Mouse (Mus musculus) heart, embryonic 12.5 days (tissue): ENCODE data around the gene Gnb1. TPM values are rescaled to one million over a fixed set of nuclear protein-coding genes. Genes with fewer than 3 reads are reported as not detected.
"Not testable (repeated sequence)": the region's sequence is repeated elsewhere in the genome, so short reads cannot be mapped to it uniquely, and the experiment has no call there.

Experiments
- ATAC-seq: fragments of 200-750 bp; cut with Nextera tagmentation; 2 replicates; pipeline ENCODE4 v1.8.0; 2017; ENCODE audit warnings: moderate TSS enrichment, moderate library complexity; ENCODE audit not compliant: insufficient number of reproducible peaks, low FRiP score
- H3K27ac ChIP-seq: fragments of 300-500 bp; sonication (generic); 2 replicates; pipeline ENCODE4 v1.5.1; 2016; ENCODE audit warnings: mild to moderate bottlenecking, moderate library complexity; ENCODE audit not compliant: poor library complexity, severe bottlenecking
- H3K27me3 ChIP-seq: fragments of 300-500 bp; sonication (generic); replicated peaks from 2 replicates; pipeline ENCODE4 v1.6.1; 2016; ENCODE audit warnings: mild to moderate bottlenecking, moderate library complexity
- H3K36me3 ChIP-seq: fragments of 300-500 bp; sonication (generic); 2 replicates; pipeline ENCODE4 v1.6.1; 2016; ENCODE audit warnings: mild to moderate bottlenecking, moderate library complexity
- H3K4me1 ChIP-seq: fragments of 300-500 bp; sonication (generic); replicated peaks from 2 replicates; pipeline ENCODE4 v1.6.1; 2016; ENCODE audit warnings: mild to moderate bottlenecking
- H3K4me2 ChIP-seq: fragments of 300-500 bp; sonication (generic); 2 replicates; pipeline ENCODE4 v1.6.1; 2016; ENCODE audit warnings: mild to moderate bottlenecking, moderate library complexity
- H3K4me3 ChIP-seq: fragments of 300-500 bp; sonication (generic); 2 replicates; pipeline ENCODE4 v1.5.1; 2016; ENCODE audit warnings: mild to moderate bottlenecking
- H3K9ac ChIP-seq: fragments of 300-500 bp; sonication (generic); 2 replicates; pipeline ENCODE4 v1.6.1; 2016; ENCODE audit warnings: mild to moderate bottlenecking, moderate library complexity
- H3K9me3 ChIP-seq: fragments of 300-500 bp; sonication (generic); replicated peaks from 2 replicates; pipeline ENCODE4 v1.6.1; 2016; ENCODE audit warnings: mild to moderate bottlenecking, moderate library complexity
- WGBS: fragments of 180-500 bp; shearing (Covaris S2); methylation state at CpG from one replicate; pipeline ENCODE4 v1.1.7; 2016; 5-methylcytosine and 5-hydroxymethylcytosine counted together
- polyA plus RNA-seq: library from polyadenylated mRNA; unstranded; fragments of >200 nt; fragmentation: Nextera tagmentation; extraction: Ambion mirVana; gene quantifications from 2 replicates; pipeline ENCODE4 v1.2.1, GENCODE M21; 2016

Gnb1 gene
- polyA plus RNA-seq, 1 experiment from 2014 or later, result 394 TPM

GRCm38 (mm10) chr4:155566555-155566954 is 75.4 kb downstream of the Gnb1 start:
- no peak overlapping the region for H3K4me2 ChIP-seq
- WGBS, result 47% methylated on average over 8 of the region's 8 CpGs

GRCm38 (mm10) chr4:155568170-155568569 is 77.0 kb downstream of the Gnb1 start:
- Histone ChIP-seq H3K9ac (no peak overlapping the region), H3K4me2 (no peak overlapping the region), H3K36me3 (no peaks in the 10 kb centered on the region), H3K27ac (no peak overlapping the region), H3K4me1 (peaks cover 30% of the 10 kb centered on the region), H3K9me3 (no peaks in the 10 kb centered on the region), H3K27me3 (no peaks in the 10 kb centered on the region), H3K4me3 (no peak overlapping the region)
- 31% methylated on average over 2 of the region's 2 CpGs for WGBS
- no peak for ATAC-seq

More at GRCm38 (mm10) chr4:155566555-155566954, 75.4 kb downstream of the Gnb1 start:
- H3K4me1 ChIP-seq, result peaks cover 43% of the 10 kb centered on the region
- no peak for ATAC-seq
- H3K36me3 ChIP-seq, result no peaks in the 10 kb centered on the region
- H3K27ac ChIP-seq, result no peak overlapping the region
- no peak overlapping the region for H3K9ac ChIP-seq
- no peak overlapping the region for H3K4me3 ChIP-seq
- H3K9me3 ChIP-seq, result no peaks in the 10 kb centered on the region
- H3K27me3 ChIP-seq, result no peaks in the 10 kb centered on the region

GRCm38 (mm10) chr4:155568632-155569370 is 77.6 kb downstream of the Gnb1 start:
- ATAC-seq, result no peak
- Histone ChIP-seq H3K9ac (no peak overlapping the region; the same call in 1 of the 2 replicates), H3K4me2 (no peak overlapping the region), H3K27me3 (no peaks in the 10 kb centered on the region), H3K4me1 (peaks cover 30% of the 10 kb centered on the region), H3K36me3 (no peaks in the 10 kb centered on the region), H3K4me3 (no peak overlapping the region), H3K9me3 (no peaks in the 10 kb centered on the region), H3K27ac (no peak overlapping the region)
- 80% methylated on average over 7 of the region's 7 CpGs for WGBS

- Histone ChIP-seq H3K4me1 (peaks cover 24% of the 10 kb centered on the region), H3K27ac (no peak overlapping the region), H3K27me3 (no peaks in the 10 kb centered on the region), H3K4me3 (no peak overlapping the region), H3K4me2 (no peak overlapping the region), H3K36me3 (no peaks in the 10 kb centered on the region), H3K9ac (no peak overlapping the region), H3K9me3 (no peaks in the 10 kb centered on the region)
- ATAC-seq, result no peak
- WGBS, result 92% methylated on average over 6 of the region's 6 CpGs
These were observed 78.7 kb downstream of the Gnb1 start for GRCm38 (mm10) chr4:155569818-155570217.

- not testable (repeated sequence) for H3K9ac ChIP-seq, H3K4me2 ChIP-seq, H3K4me3 ChIP-seq, H3K27ac ChIP-seq, H3K27me3 ChIP-seq, ATAC-seq, H3K9me3 ChIP-seq, H3K36me3 ChIP-seq
- peaks cover 19% of the 10 kb centered on the region for H3K4me1 ChIP-seq
- 89% methylated on average over 11 of the region's 11 CpGs for WGBS
These were observed 79.2 kb downstream of the Gnb1 start for GRCm38 (mm10) chr4:155570315-155570714.

- Histone ChIP-seq H3K4me2 (no peak overlapping the region), H3K9me3 (no peaks in the 10 kb centered on the region), H3K36me3 (no peaks in the 10 kb centered on the region), H3K27ac (no peak overlapping the region), H3K4me1 (peaks cover 10% of the 10 kb centered on the region), H3K4me3 (no peak overlapping the region), H3K27me3 (no peaks in the 10 kb centered on the region), H3K9ac (no peak overlapping the region)
- ATAC-seq, result no peak
- 61% methylated on average over 2 of the region's 2 CpGs for WGBS
These were observed 80.3 kb downstream of the Gnb1 start for GRCm38 (mm10) chr4:155571442-155571841.

GRCm38 (mm10) chr4:155573155-155573554 is 82.0 kb downstream of the Gnb1 start:
- ATAC-seq, result no peak
- Histone ChIP-seq H3K27ac (no peak overlapping the region), H3K4me1 (peaks cover 9% of the 10 kb centered on the region), H3K4me3 (no peak overlapping the region), H3K9ac (no peak overlapping the region), H3K9me3 (no peaks in the 10 kb centered on the region), H3K27me3 (no peaks in the 10 kb centered on the region), H3K36me3 (peaks cover 15% of the 10 kb centered on the region), H3K4me2 (no peak overlapping the region)
- 85% methylated on average over 2 of the region's 2 CpGs for WGBS

GRCm38 (mm10) chr4:155573876-155574275 is 82.7 kb downstream of the Gnb1 start:
- ATAC-seq, result no peak
- 91% methylated on average over 9 of the region's 9 CpGs for WGBS

GRCm38 (mm10) chr4:155574931-155575330 is 83.8 kb downstream of the Gnb1 start:
- no peak for ATAC-seq
- no peak overlapping the region for H3K9ac ChIP-seq
- no peak overlapping the region for H3K27ac ChIP-seq
- no peak overlapping the region for H3K4me2 ChIP-seq
- peaks cover 27% of the 10 kb centered on the region for H3K36me3 ChIP-seq
- H3K4me1 ChIP-seq, result peaks cover 4% of the 10 kb centered on the region; the same call in 1 of the 2 replicates
- H3K9me3 ChIP-seq, result no peaks in the 10 kb centered on the region
- no peaks in the 10 kb centered on the region for H3K27me3 ChIP-seq
- H3K4me3 ChIP-seq, result no peak overlapping the region
- 73% methylated on average over 11 of the region's 11 CpGs for WGBS

More at GRCm38 (mm10) chr4:155573876-155574275, 82.7 kb downstream of the Gnb1 start:
- Histone ChIP-seq H3K4me1 (peaks cover 4% of the 10 kb centered on the region), H3K9me3 (no peaks in the 10 kb centered on the region), H3K4me3 (no peak overlapping the region), H3K27ac (no peak overlapping the region), H3K9ac (no peak overlapping the region), H3K27me3 (no peaks in the 10 kb centered on the region), H3K4me2 (no peak overlapping the region), H3K36me3 (peaks cover 19% of the 10 kb centered on the region)

- H3K4me2 ChIP-seq, result no peak overlapping the region
- WGBS, result 90% methylated on average over 8 of the region's 8 CpGs
- H3K4me1 ChIP-seq, result peaks cover 4% of the 10 kb centered on the region; the same call in 1 of the 2 replicates
- ATAC-seq, result no peak
- peaks cover 29% of the 10 kb centered on the region for H3K36me3 ChIP-seq
- no peaks in the 10 kb centered on the region for H3K9me3 ChIP-seq
- no peak overlapping the region for H3K27ac ChIP-seq
- H3K27me3 ChIP-seq, result no peaks in the 10 kb centered on the region
- H3K9ac ChIP-seq, result no peak overlapping the region
- no peak overlapping the region for H3K4me3 ChIP-seq
These were observed 84.4 kb downstream of the Gnb1 start for GRCm38 (mm10) chr4:155575521-155575920.

- Histone ChIP-seq H3K36me3 (peaks cover 32% of the 10 kb centered on the region), H3K4me1 (no peaks in the 10 kb centered on the region), H3K27ac (no peak overlapping the region), H3K27me3 (no peaks in the 10 kb centered on the region), H3K9ac (no peak overlapping the region), H3K9me3 (no peaks in the 10 kb centered on the region), H3K4me2 (no peak overlapping the region), H3K4me3 (no peak overlapping the region)
- ATAC-seq, result 0 out of 2 replicates have a peak, but pooled peaks have one; percentile 21
- WGBS, result 88% methylated on average over 9 of the region's 9 CpGs
These were observed 86.0 kb downstream of the Gnb1 start for GRCm38 (mm10) chr4:155577132-155577531.

- no peaks in the 10 kb centered on the region for H3K9me3 ChIP-seq
- H3K4me3 ChIP-seq, result no peak overlapping the region
- H3K27ac ChIP-seq, result no peak overlapping the region
- no peak overlapping the region for H3K4me2 ChIP-seq
- H3K36me3 ChIP-seq, result peaks cover 38% of the 10 kb centered on the region
- H3K4me1 ChIP-seq, result no peaks in the 10 kb centered on the region
- H3K27me3 ChIP-seq, result no peaks in the 10 kb centered on the region
- no peak overlapping the region for H3K9ac ChIP-seq
- 83% methylated on average over 5 of the region's 5 CpGs for WGBS
- ATAC-seq, result no peak
These were observed 86.6 kb downstream of the Gnb1 start for GRCm38 (mm10) chr4:155577741-155578140.
